Comparison of ENCODE assay signal across 11 mouse cellular contexts in genomic region chr4:125176639-125177165, GRCm38 (mm10). TPM values are rescaled to one million over a fixed set of nuclear protein-coding genes. Genes with fewer than 3 reads are reported as not detected.
DNase-seq lines count a peak whose midpoint lies in the region; ATAC-seq and TF ChIP-seq lines count a peak whose summit lies in the region.
"Had no signal": no experiment of that assay in that cellular context is flagged by ENCODE, and none has a peak within 500 bp of the region (broad histone marks: within the 10 kb centered on the region; RNA-seq: fewer than 3 reads in every experiment).

No protein-coding gene starts in this region.

- H3K4me3 ChIP-seq in liver, embryonic 11.5 days (ENCODE audit: low read depth, low read length), result no peak overlapping the region
- H3K4me3 ChIP-seq in kidney, adult 2 months (ENCODE audit: insufficient read depth, low read depth, low read length), result no peak overlapping the region
- H3K4me3 ChIP-seq in myocyte, result peak overlapping the region; percentile 2
- H3K4me3 ChIP-seq: forebrain, embryonic 12.5 days; limb, embryonic 13.5 days had no signal

- no peak overlapping the region for H3ac ChIP-seq in myocyte (ENCODE audit: control insufficient read depth, insufficient read length)

- peak; percentile 19 for DNase-seq in liver
- DNase-seq in liver, embryonic 11.5 days (ENCODE audit: low spot score), result no peak
- DNase-seq in cerebellum, adult 18-20 months, result peak; percentile 39 to 41
- peak; percentile 59 for DNase-seq in kidney, adult 2 months
- DNase-seq in left cerebral cortex, adult 18-20 months (ENCODE audit: low spot score in 2 of 2), result no peak
- DNase-seq in ovary, postnatal 36 days (ENCODE audit: low spot score), result no peak
- no peak for DNase-seq in gastrocnemius, postnatal 4 days (ENCODE audit: low spot score in 2 of 2)
- DNase-seq: heart, postnatal 4 days had no signal

- no peak overlapping the region for H3K27ac ChIP-seq in liver, embryonic 11.5 days (ENCODE audit: low read depth, low read length)
- no peak overlapping the region for H3K27ac ChIP-seq in kidney, adult 2 months (ENCODE audit: insufficient read depth, low read depth, low read length)
- H3K27ac ChIP-seq: forebrain, embryonic 12.5 days; limb, embryonic 13.5 days had no signal

- no peak overlapping the region for H3K4me2 ChIP-seq in liver, embryonic 11.5 days
- peak overlapping the region; percentile 67 for H3K4me2 ChIP-seq in myocyte (ENCODE audit: low read depth)
- H3K4me2 ChIP-seq: forebrain, embryonic 12.5 days; limb, embryonic 13.5 days had no signal

- TF ChIP-seq POLR2A in kidney, adult 2 months (IDR thresholded peaks at IDR 0.05; ENCODE audit: low read depth, low read length), result no peak
- no peak for TF ChIP-seq POLR2A in myocyte (IDR thresholded peaks at IDR 0.05; ENCODE audit: insufficient read length, low read depth)

- no peak overlapping the region for H3K9ac ChIP-seq in liver, embryonic 11.5 days (ENCODE audit: low read depth, low read length)
- H3K9ac ChIP-seq: forebrain, embryonic 12.5 days; limb, embryonic 13.5 days had no signal

- H3K36me3 ChIP-seq in liver, embryonic 11.5 days (ENCODE audit: control insufficient read depth, insufficient read depth, low read length), result no peaks in the 10 kb centered on the region
- no peaks in the 10 kb centered on the region for H3K36me3 ChIP-seq in kidney, adult 2 months (ENCODE audit: control insufficient read depth, insufficient read depth, low read length)
- H3K36me3 ChIP-seq in myocyte (ENCODE audit: control insufficient read depth, insufficient read depth), result no peaks in the 10 kb centered on the region
- H3K36me3 ChIP-seq: forebrain, embryonic 12.5 days; limb, embryonic 13.5 days had no signal

- WGBS in liver, embryonic 11.5 days, result 22% methylated on average over 13 of the region's 13 CpGs
- WGBS in kidney, adult 2 months, result 28% methylated on average over 13 of the region's 13 CpGs

- H3K4me1 ChIP-seq in liver, embryonic 11.5 days (replicated peaks; ENCODE audit: control insufficient read depth, insufficient read depth, low read length), result no peaks in the 10 kb centered on the region
- 0 out of 2 replicates have a peak, but pooled peaks cover 3% of the 10 kb centered on the region for H3K4me1 ChIP-seq in kidney, adult 2 months (ENCODE audit: control insufficient read depth, insufficient read depth, low read length)

- no peak for TF ChIP-seq CTCF in kidney, adult 2 months (conservative IDR thresholded peaks at IDR 0.05; ENCODE audit: insufficient read depth, insufficient read length, low read depth, low read length)

- no peaks in the 10 kb centered on the region for H3K9me3 ChIP-seq in liver, embryonic 11.5 days (ENCODE audit: control insufficient read depth, low read length)
- H3K9me3 ChIP-seq: forebrain, embryonic 12.5 days; limb, embryonic 13.5 days had no signal

- ATAC-seq in liver, embryonic 11.5 days (replicated peaks; ENCODE audit: low FRiP score), result no peak

- no peaks in the 10 kb centered on the region for H3K27me3 ChIP-seq in liver, embryonic 11.5 days (replicated peaks; ENCODE audit: control insufficient read depth, insufficient read depth, low read length)
- H3K27me3 ChIP-seq in kidney, adult 2 months (replicated peaks; ENCODE audit: control insufficient read depth, insufficient read depth, low read length), result no peaks in the 10 kb centered on the region
- H3K27me3 ChIP-seq in myocyte (ENCODE audit: control insufficient read depth, insufficient read depth, insufficient read length), result no peaks in the 10 kb centered on the region
- H3K27me3 ChIP-seq: limb, embryonic 13.5 days had no signal

- H3K79me2 ChIP-seq in myocyte (ENCODE audit: control insufficient read depth, insufficient read depth), result no peaks in the 10 kb centered on the region

TF ChIP-seq in myocyte, 11 proteins besides CTCF, POLR2A, EP300 and RAD21:
- TF ChIP-seq TCF12 (IDR thresholded peaks at IDR 0.05; ENCODE audit: insufficient read depth, poor library complexity, severe bottlenecking), result peak; percentile 80
- TF ChIP-seq E2F4 (IDR thresholded peaks at IDR 0.05; ENCODE audit: insufficient read depth), result no peak
- no peak for TF ChIP-seq MAX (IDR thresholded peaks at IDR 0.05; ENCODE audit: low read depth)
- TF ChIP-seq REST (IDR thresholded peaks at IDR 0.05; ENCODE audit: insufficient read depth, insufficient read length), result peak; percentile 10
- no peak for TF ChIP-seq USF1 (IDR thresholded peaks at IDR 0.05; ENCODE audit: low read depth)
- TF ChIP-seq SRF (IDR thresholded peaks at IDR 0.05; ENCODE audit: control insufficient read depth, insufficient read length, low read depth), result no peak
- peak; percentile 25 to 97 (median 94) for TF ChIP-seq MYOG (IDR thresholded peaks at IDR 0.05; ENCODE audit: control insufficient read depth in 1 of 3, insufficient read depth in 1 of 3, insufficient read length in 2 of 3, low read depth in 2 of 3)
- peak; percentile 51 to 100 (median 99) for TF ChIP-seq MYOD1 (IDR thresholded peaks at IDR 0.05; ENCODE audit: control insufficient read depth in 1 of 3, insufficient read length in 2 of 3, low read depth in 2 of 3)
- TF ChIP-seq CEBPB (IDR thresholded peaks at IDR 0.05; ENCODE audit: insufficient read depth, poor library complexity, severe bottlenecking), result no peak
- no peak for TF ChIP-seq POLR2AphosphoS2 (IDR thresholded peaks at IDR 0.05; ENCODE audit: insufficient read length, low read depth)
- peak; percentile 90 for TF ChIP-seq TCF3 (IDR thresholded peaks at IDR 0.05; ENCODE audit: insufficient read length, low read depth)
TF ChIP-seq in myocyte: peak in this region for 5.

RNA-seq across cellular contexts. Expression of gene Zc3h12a, which starts 49.1 kb away (rescaled TPM):
- 1.0 and 1.3 TPM in 2 replicates for polyA plus RNA-seq in liver, embryonic 11.5 days (2014; fragmentation: Nextera tagmentation; extraction: Ambion mirVana)
- 4.4 and 5.3 TPM in 2 replicates for polyA plus RNA-seq in kidney, adult 2 months (2012; rRNA removed)
- polyA plus RNA-seq in myocyte (2012; fragmentation: generic; extraction: Trizol), result 5.9 TPM
- total RNA-seq in left cerebral cortex, adult 18-20 months (2021), result 1 to 10 TPM in 1 of 2 experiments, under 1 TPM in 1; 0.56 to 1.1 TPM
- total RNA-seq in gastrocnemius, postnatal 4 days (2021), result 1 to 10 TPM; 3.0 to 3.9 TPM

Comparison
In these comparisons a context has a peak if more than half of its experiments do, and no peak if none do; other contexts are left out.
1. DNase-seq: peak in liver (single experiment), cerebellum, adult 18-20 months (2 of 2) and kidney, adult 2 months (single experiment); none in liver, embryonic 11.5 days (single experiment), left cerebral cortex, adult 18-20 months (0 of 2), ovary, postnatal 36 days (single experiment) and gastrocnemius, postnatal 4 days (0 of 2).